Mouse (Mus musculus) kidney, postnatal 25 days (tissue): ENCODE data around the gene Gm20708.

Source experiments
- DNase-seq, 2 experiments: peaks; one replicate each; pipeline ENCODE4 v3.0.0; 2021; ENCODE audit warnings: mixed read lengths in 2 of 2

Gene Gm20708

GRCm38 (mm10) chr11:117870688-117871365, 61.4 kb downstream of the Gm20708 start:
- DNase-seq: peak; percentile 69 to 78

GRCm38 (mm10) chr11:117871376-117871775, 61.9 kb downstream of the Gm20708 start:
- no peak for DNase-seq

- no peak for DNase-seq
Measured at GRCm38 (mm10) chr11:117871911-117872584, 62.6 kb downstream of the Gm20708 start.

GRCm38 (mm10) chr11:117872861-117873608, 63.6 kb downstream of the Gm20708 start, which contains the start of gene Tha1:
Gene Tha1 (minus strand): TSS chr11:117873481.
- DNase-seq: peak; percentile 90 to 93

GRCm38 (mm10) chr11:117874419-117874818, 65.0 kb downstream of the Gm20708 start:
- DNase-seq: no peak

- no peak for DNase-seq
Measured at GRCm38 (mm10) chr11:117875681-117876080, 66.2 kb downstream of the Gm20708 start.

- peak; percentile 54 to 83 for DNase-seq
Measured at GRCm38 (mm10) chr11:117877917-117878745, 68.7 kb downstream of the Gm20708 start.

- DNase-seq: no peak
Measured at GRCm38 (mm10) chr11:117878892-117879291, 69.4 kb downstream of the Gm20708 start.

- DNase-seq: no peak
Measured at GRCm38 (mm10) chr11:117879676-117880075, 70.2 kb downstream of the Gm20708 start.

GRCm38 (mm10) chr11:117880336-117880976, 71.0 kb downstream of the Gm20708 start:
- DNase-seq: peak in 1 of 2 experiments; percentile 25

GRCm38 (mm10) chr11:117880977-117881358, 71.5 kb downstream of the Gm20708 start:
- DNase-seq: no peak

GRCm38 (mm10) chr11:117881787-117882186, 72.3 kb downstream of the Gm20708 start:
- peak; percentile 79 to 80 for DNase-seq

- DNase-seq: peak; percentile 48 to 56
Measured at GRCm38 (mm10) chr11:117882208-117882607, 72.7 kb downstream of the Gm20708 start.

GRCm38 (mm10) chr11:117886000-117886399, 76.5 kb downstream of the Gm20708 start:
- DNase-seq: peak; percentile 23 to 45

GRCm38 (mm10) chr11:117888168-117888852, 78.8 kb downstream of the Gm20708 start:
- no peak for DNase-seq

GRCm38 (mm10) chr11:117888853-117889822, 79.7 kb downstream of the Gm20708 start:
- no peak for DNase-seq
